8 mouse cellular contexts compared by ENCODE assay signal in genomic region chr4:40472700-40473530, GRCm38 (mm10). TPM values are rescaled to one million over a fixed set of nuclear protein-coding genes. Genes with fewer than 3 reads are reported as not detected.
DNase-seq lines count a peak whose midpoint lies in the region; ATAC-seq lines count a peak whose summit lies in the region.

No protein-coding gene starts in this region.

- H3K36me3 ChIP-seq in liver, embryonic 11.5 days (ENCODE audit: control insufficient read depth, insufficient read depth, low read length) = no peaks in the 10 kb centered on the region
- no peaks in the 10 kb centered on the region for H3K36me3 ChIP-seq in neural tube, embryonic 12.5 days

- no peak overlapping the region for H3K9ac ChIP-seq in liver, embryonic 11.5 days (ENCODE audit: low read depth, low read length)
- peak overlapping the region; percentile 56 for H3K9ac ChIP-seq in neural tube, embryonic 12.5 days

- ATAC-seq in liver, embryonic 11.5 days (replicated peaks; ENCODE audit: low FRiP score) = peak; percentile 18
- ATAC-seq in neural tube, embryonic 12.5 days (ENCODE audit: low FRiP score, low read depth) = peak; percentile 91

- H3K27ac ChIP-seq in liver, embryonic 11.5 days (ENCODE audit: low read depth, low read length) = no peak overlapping the region
- no peak overlapping the region for H3K27ac ChIP-seq in neural tube, embryonic 12.5 days

- H3K4me2 ChIP-seq in liver, embryonic 11.5 days = peak overlapping the region; percentile 68
- peak overlapping the region; percentile 91 for H3K4me2 ChIP-seq in neural tube, embryonic 12.5 days (replicated peaks)

- no peaks in the 10 kb centered on the region for H3K4me1 ChIP-seq in liver, embryonic 11.5 days (replicated peaks; ENCODE audit: control insufficient read depth, insufficient read depth, low read length)
- no peaks in the 10 kb centered on the region for H3K4me1 ChIP-seq in neural tube, embryonic 12.5 days

- 5% methylated on average over 55 of the region's 55 CpGs for WGBS in liver, embryonic 11.5 days
- 4% methylated on average over 54 of the region's 55 CpGs for WGBS in neural tube, embryonic 12.5 days

- no peaks in the 10 kb centered on the region for H3K9me3 ChIP-seq in liver, embryonic 11.5 days (ENCODE audit: control insufficient read depth, low read length)
- no peaks in the 10 kb centered on the region for H3K9me3 ChIP-seq in neural tube, embryonic 12.5 days

- intact Hi-C loops in heart, postnatal 14 days (cut with DNase I) = no loop called here

- peak; percentile 57 to 67 for DNase-seq in layer of hippocampus, postnatal 10 days (ENCODE audit: low spot score in 2 of 2)
- no peak for DNase-seq in layer of hippocampus, adult 18-20 months (ENCODE audit: low spot score in 2 of 2)
- DNase-seq in embryo, embryonic 9.5 days (ENCODE audit: extremely low spot score) = peak; percentile 73
- peak; percentile 31 to 34 for DNase-seq in heart, postnatal 14 days
- DNase-seq in liver, embryonic 11.5 days (ENCODE audit: low spot score) = peak; percentile 61
- DNase-seq in B cell, adult 2 months = no peak
- no peak for DNase-seq in urinary bladder, postnatal 14 days (ENCODE audit: low spot score)

- peaks cover 19% of the 10 kb centered on the region for H3K27me3 ChIP-seq in liver, embryonic 11.5 days (replicated peaks; ENCODE audit: control insufficient read depth, insufficient read depth, low read length)
- H3K27me3 ChIP-seq in neural tube, embryonic 12.5 days (replicated peaks) = peaks cover 18% of the 10 kb centered on the region; the same call in 1 of the 2 replicates

- H3K4me3 ChIP-seq in liver, embryonic 11.5 days (ENCODE audit: low read depth, low read length) = peak overlapping the region; percentile 41
- H3K4me3 ChIP-seq in neural tube, embryonic 12.5 days = peak overlapping the region; percentile 49

RNA-seq across cellular contexts. Expression of gene Tmem215, which starts 0.9 kb away (rescaled TPM):
- 1 to 10 TPM; 7.7 to 7.9 TPM for total RNA-seq in layer of hippocampus, postnatal 10 days (2021)
- 1 to 10 TPM; 7.6 to 8.4 TPM for total RNA-seq in layer of hippocampus, adult 18-20 months (2021)
- total RNA-seq in heart, postnatal 14 days (2021) = not detected
- 0.32 and 0.33 TPM in 2 replicates for polyA plus RNA-seq in liver, embryonic 11.5 days (2014; fragmentation: Nextera tagmentation; extraction: Ambion mirVana)
- polyA plus RNA-seq in neural tube, embryonic 12.5 days (2016; fragmentation: Nextera tagmentation; extraction: Ambion mirVana) = 0.17 and 0.39 TPM in 2 replicates

Comparison
In these comparisons a context has a peak if more than half of its experiments do, and no peak if none do; other contexts are left out.
1. DNase-seq: peak in layer of hippocampus, postnatal 10 days (2 of 2), embryo, embryonic 9.5 days (single experiment), heart, postnatal 14 days (2 of 2) and liver, embryonic 11.5 days (single experiment); none in layer of hippocampus, adult 18-20 months (0 of 2), B cell, adult 2 months (0 of 2) and urinary bladder, postnatal 14 days (single experiment).
2. RNA of gene Tmem215, which starts 0.9 kb away (total RNA-seq): 7.6 to 8.4 TPM in layer of hippocampus, adult 18-20 months and 7.7 to 7.9 TPM in layer of hippocampus, postnatal 10 days; not detected in heart, postnatal 14 days; every median in the first group is over 4 times any median in the second.